Mouse (Mus musculus): Measurements from ENCODE around the gene Zfp217. TPM values are rescaled to one million over a fixed set of nuclear protein-coding genes. Genes with fewer than 3 reads are reported as not detected.
A peak's percentile ranks its signal among the peaks of the same experiment; 100 is the strongest.

The Zfp217 gene
- polyA plus RNA-seq, 1 experiment from 2014 or later = 3.7 TPM

DNA sequence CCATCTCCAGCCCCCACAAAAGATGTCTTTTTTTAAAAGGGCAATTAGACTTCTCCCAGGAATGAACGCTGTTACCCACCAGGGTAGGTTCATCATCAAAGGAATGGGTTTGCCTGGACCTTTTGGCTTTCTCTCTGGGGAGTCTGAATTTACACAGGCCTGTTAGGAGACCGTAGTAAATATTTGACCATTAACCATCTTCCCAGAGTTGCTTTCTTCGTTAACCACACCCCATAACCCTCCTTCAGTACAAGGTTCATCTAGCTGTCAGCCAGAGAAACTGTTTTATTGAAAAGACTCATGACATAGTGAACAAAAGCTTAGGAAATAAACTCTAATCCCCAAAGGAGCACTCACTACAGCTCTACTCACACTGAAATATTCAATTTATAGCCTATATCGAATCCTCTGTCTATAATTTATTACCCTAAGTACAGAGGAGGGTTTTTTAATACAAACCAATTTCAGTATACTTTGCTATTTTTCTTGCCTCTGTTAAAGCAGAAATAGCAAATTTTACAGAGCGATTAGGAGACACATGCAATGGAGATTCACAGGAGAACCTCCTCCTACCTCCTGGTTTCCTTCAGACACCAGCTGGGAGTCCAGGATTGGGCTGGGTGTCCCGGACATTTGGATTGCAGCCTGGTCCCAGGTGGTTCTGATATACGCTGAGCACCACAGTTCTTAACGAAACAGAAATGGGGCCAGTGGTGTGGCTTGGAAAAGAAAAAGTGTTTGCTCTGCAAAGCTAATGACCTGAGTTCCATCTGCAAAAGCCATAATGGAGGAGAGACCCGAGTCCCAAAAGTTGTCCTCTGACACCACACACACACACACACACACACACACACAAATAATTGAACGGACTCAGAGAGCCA is 56.1 kb downstream of the Zfp217 start:
- Histone ChIP-seq H3K27me3 (ENCODE audit: control insufficient read depth, insufficient read depth, low read length) (no peaks in the 10 kb centered on the region), H3K9me3 (replicated peaks; ENCODE audit: control insufficient read depth, low read length) (no peaks in the 10 kb centered on the region), H3K36me3 (ENCODE audit: control insufficient read depth, insufficient read depth, low read length) (no peaks in the 10 kb centered on the region), H3K9ac (ENCODE audit: low read depth, low read length) (no peak overlapping the region), H3K4me3 (ENCODE audit: low read depth, low read length) (no peak overlapping the region), H3K4me1 (ENCODE audit: control insufficient read depth, insufficient read depth, low read length) (no peaks in the 10 kb centered on the region), H3K27ac (ENCODE audit: low read depth, low read length) (no peak overlapping the region), H3K4me2 (no peak overlapping the region)
- 75% methylated on average over 10 of the region's 10 CpGs for WGBS (ENCODE audit: insufficient replicate concordance)
- no peak for ATAC-seq (replicated peaks; ENCODE audit: insufficient number of reproducible peaks, low FRiP score, low TSS enrichment)

DNA sequence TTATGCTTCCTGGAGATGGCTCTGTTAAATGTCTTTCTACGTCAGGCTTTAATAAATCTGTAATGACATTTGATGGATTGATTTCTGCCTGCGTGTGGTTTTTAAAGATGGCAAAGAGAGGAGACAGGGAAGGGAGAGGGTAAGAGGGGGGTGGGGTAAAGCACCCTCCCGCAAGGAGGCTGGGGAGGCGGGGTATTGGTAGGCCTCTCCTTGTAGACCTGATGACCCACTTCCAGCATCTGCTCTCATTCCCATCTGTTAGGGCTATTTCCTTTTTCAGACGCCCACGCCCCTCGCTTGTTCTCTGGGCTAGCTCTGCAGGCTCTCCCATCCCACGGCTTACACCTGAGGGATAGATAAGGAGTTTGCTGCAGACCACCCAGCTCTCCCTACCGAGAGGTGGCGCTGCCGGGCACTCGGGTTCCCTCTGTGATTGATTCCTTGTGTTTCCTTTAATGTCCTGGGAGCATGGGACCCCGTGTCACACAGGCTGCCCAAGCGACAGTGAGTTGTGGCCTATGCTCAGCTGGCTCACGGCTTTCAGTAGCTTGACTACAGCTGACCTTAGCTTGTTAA is 69.4 kb downstream of the Zfp217 start:
- H3K27ac ChIP-seq (ENCODE audit: low read depth, low read length) = no peak overlapping the region
- H3K4me2 ChIP-seq = no peak overlapping the region
- no peaks in the 10 kb centered on the region for H3K4me1 ChIP-seq (ENCODE audit: control insufficient read depth, insufficient read depth, low read length)
- no peak overlapping the region for H3K4me3 ChIP-seq (ENCODE audit: low read depth, low read length)
- H3K36me3 ChIP-seq (ENCODE audit: control insufficient read depth, insufficient read depth, low read length) = no peaks in the 10 kb centered on the region
- no peak overlapping the region for H3K9ac ChIP-seq (ENCODE audit: low read depth, low read length)
- no peak for ATAC-seq (replicated peaks; ENCODE audit: insufficient number of reproducible peaks, low FRiP score, low TSS enrichment)
- no peaks in the 10 kb centered on the region for H3K9me3 ChIP-seq (replicated peaks; ENCODE audit: control insufficient read depth, low read length)
- 36% methylated on average over 15 of the region's 15 CpGs for WGBS (ENCODE audit: insufficient replicate concordance)
- no peaks in the 10 kb centered on the region for H3K27me3 ChIP-seq (ENCODE audit: control insufficient read depth, insufficient read depth, low read length)

GRCm38 (mm10) chr2:170078041-170078440 is 69.9 kb downstream of the Zfp217 start:
- Histone ChIP-seq H3K4me1 (ENCODE audit: control insufficient read depth, insufficient read depth, low read length) (no peaks in the 10 kb centered on the region), H3K4me3 (ENCODE audit: low read depth, low read length) (no peak overlapping the region), H3K27me3 (ENCODE audit: control insufficient read depth, insufficient read depth, low read length) (no peaks in the 10 kb centered on the region), H3K27ac (ENCODE audit: low read depth, low read length) (no peak overlapping the region), H3K9ac (ENCODE audit: low read depth, low read length) (no peak overlapping the region), H3K4me2 (no peak overlapping the region), H3K36me3 (ENCODE audit: control insufficient read depth, insufficient read depth, low read length) (no peaks in the 10 kb centered on the region), H3K9me3 (replicated peaks; ENCODE audit: control insufficient read depth, low read length) (no peaks in the 10 kb centered on the region)
- WGBS (ENCODE audit: insufficient replicate concordance) = 79% methylated on average over 10 of the region's 10 CpGs
- no peak for ATAC-seq (replicated peaks; ENCODE audit: insufficient number of reproducible peaks, low FRiP score, low TSS enrichment)

DNA sequence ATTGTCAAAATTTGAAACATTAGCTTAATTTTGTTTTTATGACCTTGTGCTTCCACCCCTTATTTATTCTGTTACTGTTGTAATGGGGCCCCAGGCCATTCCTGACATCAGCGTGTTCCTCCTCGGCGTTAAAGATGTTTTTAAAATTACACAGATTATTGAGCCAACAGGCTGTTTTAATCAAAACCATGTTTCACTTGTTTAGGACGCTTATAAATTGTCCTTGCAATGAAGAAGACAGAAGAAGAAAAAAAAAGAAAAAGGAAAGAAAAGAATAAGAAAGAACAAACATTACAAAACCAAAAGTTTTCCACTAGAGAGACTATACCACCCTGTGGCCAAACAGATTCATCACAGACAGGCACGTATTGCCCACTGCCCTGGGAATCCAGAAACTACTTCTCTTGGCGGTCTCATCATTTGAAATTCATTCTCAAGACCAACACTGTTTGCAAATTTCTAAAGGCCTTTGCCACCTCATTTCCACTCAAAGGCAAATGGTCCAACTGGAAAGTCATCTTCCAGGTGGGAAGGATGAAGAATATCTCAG is 70.9 kb downstream of the Zfp217 start:
- H3K27ac ChIP-seq (ENCODE audit: low read depth, low read length) = no peak overlapping the region
- H3K4me1 ChIP-seq (ENCODE audit: control insufficient read depth, insufficient read depth, low read length) = no peaks in the 10 kb centered on the region
- no peaks in the 10 kb centered on the region for H3K27me3 ChIP-seq (ENCODE audit: control insufficient read depth, insufficient read depth, low read length)
- no peaks in the 10 kb centered on the region for H3K36me3 ChIP-seq (ENCODE audit: control insufficient read depth, insufficient read depth, low read length)
- H3K9ac ChIP-seq (ENCODE audit: low read depth, low read length) = no peak overlapping the region
- no peak for ATAC-seq (replicated peaks; ENCODE audit: insufficient number of reproducible peaks, low FRiP score, low TSS enrichment)
- H3K4me2 ChIP-seq = no peak overlapping the region
- H3K9me3 ChIP-seq (replicated peaks; ENCODE audit: control insufficient read depth, low read length) = no peaks in the 10 kb centered on the region
- WGBS (ENCODE audit: insufficient replicate concordance) = 66% methylated on average over 6 of the region's 6 CpGs
- no peak overlapping the region for H3K4me3 ChIP-seq (ENCODE audit: low read depth, low read length)

GRCm38 (mm10) chr2:170070641-170071241 is 77.2 kb downstream of the Zfp217 start:
- Histone ChIP-seq H3K36me3 (ENCODE audit: control insufficient read depth, insufficient read depth, low read length) (no peaks in the 10 kb centered on the region), H3K4me3 (ENCODE audit: low read depth, low read length) (no peak overlapping the region), H3K4me1 (ENCODE audit: control insufficient read depth, insufficient read depth, low read length) (no peaks in the 10 kb centered on the region), H3K27ac (ENCODE audit: low read depth, low read length) (no peak overlapping the region), H3K4me2 (peak overlapping the region; percentile 50), H3K27me3 (ENCODE audit: control insufficient read depth, insufficient read depth, low read length) (no peaks in the 10 kb centered on the region), H3K9ac (ENCODE audit: low read depth, low read length) (no peak overlapping the region), H3K9me3 (replicated peaks; ENCODE audit: control insufficient read depth, low read length) (no peaks in the 10 kb centered on the region; the same call in 1 of the 2 replicates)
- 41% methylated on average over 15 of the region's 15 CpGs for WGBS (ENCODE audit: insufficient replicate concordance)
- no peak for ATAC-seq (replicated peaks; ENCODE audit: insufficient number of reproducible peaks, low FRiP score, low TSS enrichment)

GRCm38 (mm10) chr2:170069976-170070375 is 77.9 kb downstream of the Zfp217 start:
- 82% methylated on average over 5 of the region's 5 CpGs for WGBS (ENCODE audit: insufficient replicate concordance)
- H3K4me1 ChIP-seq (ENCODE audit: control insufficient read depth, insufficient read depth, low read length) = no peaks in the 10 kb centered on the region
- ATAC-seq (replicated peaks; ENCODE audit: insufficient number of reproducible peaks, low FRiP score, low TSS enrichment) = no peak

GRCm38 (mm10) chr2:170062378-170062777 is 85.5 kb downstream of the Zfp217 start:
- no peaks in the 10 kb centered on the region for H3K36me3 ChIP-seq (ENCODE audit: control insufficient read depth, insufficient read depth, low read length)
- ATAC-seq (replicated peaks; ENCODE audit: insufficient number of reproducible peaks, low FRiP score, low TSS enrichment) = no peak
- H3K27me3 ChIP-seq (ENCODE audit: control insufficient read depth, insufficient read depth, low read length) = no peaks in the 10 kb centered on the region
- no peak overlapping the region for H3K9ac ChIP-seq (ENCODE audit: low read depth, low read length)
- H3K9me3 ChIP-seq (replicated peaks; ENCODE audit: control insufficient read depth, low read length) = no peaks in the 10 kb centered on the region; the same call in 1 of the 2 replicates
- H3K4me2 ChIP-seq = no peak overlapping the region
- H3K4me1 ChIP-seq (ENCODE audit: control insufficient read depth, insufficient read depth, low read length) = no peaks in the 10 kb centered on the region
- H3K4me3 ChIP-seq (ENCODE audit: low read depth, low read length) = no peak overlapping the region
- no peak overlapping the region for H3K27ac ChIP-seq (ENCODE audit: low read depth, low read length)
- WGBS (ENCODE audit: insufficient replicate concordance) = 79% methylated on average over 3 of the region's 3 CpGs

More at GRCm38 (mm10) chr2:170069976-170070375, 77.9 kb downstream of the Zfp217 start:
- no peaks in the 10 kb centered on the region for H3K27me3 ChIP-seq (ENCODE audit: control insufficient read depth, insufficient read depth, low read length)
- no peaks in the 10 kb centered on the region; the same call in 1 of the 2 replicates for H3K9me3 ChIP-seq (replicated peaks; ENCODE audit: control insufficient read depth, low read length)
- no peak overlapping the region for H3K27ac ChIP-seq (ENCODE audit: low read depth, low read length)
- H3K9ac ChIP-seq (ENCODE audit: low read depth, low read length) = no peak overlapping the region
- H3K36me3 ChIP-seq (ENCODE audit: control insufficient read depth, insufficient read depth, low read length) = no peaks in the 10 kb centered on the region
- no peak overlapping the region for H3K4me3 ChIP-seq (ENCODE audit: low read depth, low read length)
- H3K4me2 ChIP-seq = no peak overlapping the region

GRCm38 (mm10) chr2:170060066-170060465 is 87.8 kb downstream of the Zfp217 start:
- H3K9me3 ChIP-seq (replicated peaks; ENCODE audit: control insufficient read depth, low read length) = no peaks in the 10 kb centered on the region
- H3K36me3 ChIP-seq (ENCODE audit: control insufficient read depth, insufficient read depth, low read length) = no peaks in the 10 kb centered on the region
- no peak for ATAC-seq (replicated peaks; ENCODE audit: insufficient number of reproducible peaks, low FRiP score, low TSS enrichment)
- no peak overlapping the region for H3K27ac ChIP-seq (ENCODE audit: low read depth, low read length)
- H3K4me1 ChIP-seq (ENCODE audit: control insufficient read depth, insufficient read depth, low read length) = no peaks in the 10 kb centered on the region
- no peaks in the 10 kb centered on the region for H3K27me3 ChIP-seq (ENCODE audit: control insufficient read depth, insufficient read depth, low read length)
- no peak overlapping the region for H3K9ac ChIP-seq (ENCODE audit: low read depth, low read length)
- no peak overlapping the region for H3K4me2 ChIP-seq
- 60% methylated on average over 4 of the region's 4 CpGs for WGBS (ENCODE audit: insufficient replicate concordance)
- no peak overlapping the region for H3K4me3 ChIP-seq (ENCODE audit: low read depth, low read length)
